Mouse (Mus musculus) heart, embryonic 11.5 days (tissue): ENCODE data around the gene Snx10. TPM values are rescaled to one million over a fixed set of nuclear protein-coding genes. Genes with fewer than 3 reads are reported as not detected.

ENCODE experiments used
- ATAC-seq: fragments of 200-750 bp; cut with Nextera tagmentation; replicated peaks from 2 replicates; pipeline ENCODE4 v1.8.0; 2017; ENCODE audit warnings: moderate library complexity; ENCODE audit not compliant: insufficient number of reproducible peaks, low FRiP score, low TSS enrichment
- H3K27ac ChIP-seq: fragments of 300-500 bp; sonication (generic); 2 replicates; pipeline ENCODE4 v1.5.1; 2014; ENCODE audit warnings: mild to moderate bottlenecking, low read depth, low read length
- H3K27me3 ChIP-seq: fragments of 300-500 bp; sonication (generic); 2 replicates; pipeline ENCODE4 v1.6.1; 2014; ENCODE audit warnings: mild to moderate bottlenecking, low read length, mixed read lengths; ENCODE audit not compliant: control insufficient read depth, insufficient read depth
- H3K36me3 ChIP-seq: fragments of 300-500 bp; sonication (generic); 2 replicates; pipeline ENCODE4 v1.6.1; 2014; ENCODE audit warnings: mild to moderate bottlenecking, low read length, moderate library complexity, mixed read lengths; ENCODE audit not compliant: control insufficient read depth, insufficient read depth
- H3K4me1 ChIP-seq: fragments of 300-500 bp; sonication (generic); 2 replicates; pipeline ENCODE4 v1.6.1; 2014; ENCODE audit warnings: low read length; ENCODE audit not compliant: control insufficient read depth, insufficient read depth
- H3K4me2 ChIP-seq: fragments of 300-500 bp; sonication (generic); 2 replicates; pipeline ENCODE4 v1.6.1; 2014; ENCODE audit warnings: mild to moderate bottlenecking, moderate library complexity
- H3K4me3 ChIP-seq: fragments of 300-500 bp; sonication (generic); 2 replicates; pipeline ENCODE4 v1.5.1; 2014; ENCODE audit warnings: low read depth, low read length
- H3K9ac ChIP-seq: fragments of 300-500 bp; sonication (generic); 2 replicates; pipeline ENCODE4 v1.6.1; 2014; ENCODE audit warnings: mild to moderate bottlenecking, low read depth, low read length, moderate library complexity
- H3K9me3 ChIP-seq: fragments of 300-500 bp; sonication (generic); replicated peaks from 2 replicates; pipeline ENCODE4 v1.6.1; 2016; ENCODE audit warnings: low read length; ENCODE audit not compliant: control insufficient read depth
- WGBS: fragments of 180-500 bp; shearing (Covaris S2); extraction: QIAGEN DNeasy Blood & Tissue Kit; methylation state at CpG from one replicate; pipeline ENCODE4 v1.1.7; 2014; ENCODE audit not compliant: insufficient replicate concordance; 5-methylcytosine and 5-hydroxymethylcytosine counted together
- polyA plus RNA-seq: library from polyadenylated mRNA; unstranded; fragments of >200 nt; fragmentation: Nextera tagmentation; extraction: Ambion mirVana; gene quantifications from 2 replicates; pipeline ENCODE4 v1.2.1, GENCODE M21; 2014

Snx10 gene
- polyA plus RNA-seq, 1 experiment from 2014 or later: 23.0 TPM

GRCm38 (mm10) chr6:51514860-51515259 is 8.8 kb upstream of the Snx10 start:
- 84% methylated on average over 7 of the region's 7 CpGs for WGBS

GRCm38 (mm10) chr6:51523310-51523709 is 391 bp upstream of the Snx10 start:
- H3K9me3 ChIP-seq: no peaks in the 10 kb centered on the region
- no peak for ATAC-seq
- H3K4me1 ChIP-seq: 0 out of 2 replicates have a peak, but pooled peaks cover 2% of the 10 kb centered on the region
- H3K9ac ChIP-seq: peak overlapping the region; percentile 66
- 22% methylated on average over 5 of the region's 5 CpGs for WGBS
- H3K36me3 ChIP-seq: no peaks in the 10 kb centered on the region
- no peaks in the 10 kb centered on the region for H3K27me3 ChIP-seq
- no peak overlapping the region for H3K27ac ChIP-seq
- peak overlapping the region; percentile 68 for H3K4me2 ChIP-seq
- H3K4me3 ChIP-seq: peak overlapping the region; percentile 55

More at GRCm38 (mm10) chr6:51514860-51515259, 8.8 kb upstream of the Snx10 start:
- Histone ChIP-seq H3K9me3 (no peaks in the 10 kb centered on the region; the same call in 1 of the 2 replicates), H3K36me3 (no peaks in the 10 kb centered on the region), H3K9ac (no peak overlapping the region), H3K27me3 (no peaks in the 10 kb centered on the region), H3K4me3 (no peak overlapping the region), H3K4me1 (no peaks in the 10 kb centered on the region), H3K27ac (no peak overlapping the region), H3K4me2 (no peak overlapping the region)
- no peak for ATAC-seq

GRCm38 (mm10) chr6:51524321-51524931 is 725 bp downstream of the Snx10 start:
- 2% methylated on average over 21 of the region's 21 CpGs for WGBS

GRCm38 (mm10) chr6:51525001-51525400 is 1.3 kb downstream of the Snx10 start:
- Histone ChIP-seq H3K9ac (no peak overlapping the region), H3K4me2 (peak overlapping the region; percentile 68), H3K4me1 (0 out of 2 replicates have a peak, but pooled peaks cover 2% of the 10 kb centered on the region), H3K4me3 (peak overlapping the region; percentile 55), H3K27me3 (no peaks in the 10 kb centered on the region), H3K36me3 (no peaks in the 10 kb centered on the region), H3K27ac (no peak overlapping the region), H3K9me3 (no peaks in the 10 kb centered on the region)
- 27% methylated on average over 5 of the region's 5 CpGs for WGBS
- no peak for ATAC-seq

More at GRCm38 (mm10) chr6:51524321-51524931, 725 bp downstream of the Snx10 start:
- H3K27me3 ChIP-seq: no peaks in the 10 kb centered on the region
- H3K36me3 ChIP-seq: no peaks in the 10 kb centered on the region
- peak overlapping the region; percentile 66; the same call in 1 of the 2 replicates for H3K9ac ChIP-seq
- no peak overlapping the region for H3K27ac ChIP-seq
- H3K4me2 ChIP-seq: peak overlapping the region; percentile 68
- no peaks in the 10 kb centered on the region for H3K9me3 ChIP-seq
- H3K4me3 ChIP-seq: peak overlapping the region; percentile 55
- ATAC-seq: no peak; the same call in 1 of the 2 replicates
- H3K4me1 ChIP-seq: 0 out of 2 replicates have a peak, but pooled peaks cover 2% of the 10 kb centered on the region

GRCm38 (mm10) chr6:51529457-51529856 is 5.8 kb downstream of the Snx10 start:
- WGBS: 86% methylated on average over 7 of the region's 7 CpGs
- ATAC-seq: no peak
- Histone ChIP-seq H3K4me1 (peaks cover 8% of the 10 kb centered on the region; the same call in 1 of the 2 replicates), H3K27me3 (no peaks in the 10 kb centered on the region), H3K27ac (no peak overlapping the region), H3K9me3 (no peaks in the 10 kb centered on the region), H3K4me3 (no peak overlapping the region), H3K36me3 (no peaks in the 10 kb centered on the region), H3K9ac (no peak overlapping the region), H3K4me2 (no peak overlapping the region)

GRCm38 (mm10) chr6:51533467-51534200 is 9.9 kb downstream of the Snx10 start:
- Histone ChIP-seq H3K9ac (no peak overlapping the region), H3K27ac (no peak overlapping the region), H3K4me3 (no peak overlapping the region), H3K27me3 (no peaks in the 10 kb centered on the region), H3K4me2 (no peak overlapping the region), H3K36me3 (no peaks in the 10 kb centered on the region), H3K4me1 (peaks cover 6% of the 10 kb centered on the region; the same call in 1 of the 2 replicates), H3K9me3 (no peaks in the 10 kb centered on the region)
- ATAC-seq: no peak
- WGBS: 76% methylated on average over 6 of the region's 6 CpGs

- no peaks in the 10 kb centered on the region for H3K36me3 ChIP-seq
- no peak for ATAC-seq
- H3K9ac ChIP-seq: no peak overlapping the region
- H3K4me1 ChIP-seq: peaks cover 6% of the 10 kb centered on the region; the same call in 1 of the 2 replicates
- H3K27ac ChIP-seq: no peak overlapping the region
- H3K4me3 ChIP-seq: no peak overlapping the region
- no peaks in the 10 kb centered on the region for H3K27me3 ChIP-seq
- WGBS: 85% methylated on average over 10 of the region's 10 CpGs
- H3K4me2 ChIP-seq: no peak overlapping the region
- H3K9me3 ChIP-seq: no peaks in the 10 kb centered on the region
Observed at GRCm38 (mm10) chr6:51535571-51535970, 11.9 kb downstream of the Snx10 start.

GRCm38 (mm10) chr6:51540525-51540924 is 16.8 kb downstream of the Snx10 start:
- Histone ChIP-seq H3K27me3 (no peaks in the 10 kb centered on the region), H3K9ac (no peak overlapping the region), H3K9me3 (no peaks in the 10 kb centered on the region), H3K36me3 (no peaks in the 10 kb centered on the region), H3K27ac (no peak overlapping the region), H3K4me1 (0 out of 2 replicates have a peak, but pooled peaks cover 2% of the 10 kb centered on the region), H3K4me3 (no peak overlapping the region), H3K4me2 (no peak overlapping the region)
- WGBS: 90% methylated on average over 6 of the region's 6 CpGs
- ATAC-seq: no peak
